Mouse (Mus musculus): ENCODE data around the gene Zfp668. TPM values are rescaled to one million over a fixed set of nuclear protein-coding genes. Genes with fewer than 3 reads are reported as not detected.
"Not testable (repeated sequence)": the region's sequence is repeated elsewhere in the genome, so short reads cannot be mapped to it uniquely, and the experiment has no call there.

Gene Zfp668
- polyA plus RNA-seq, 1 experiment from 2014 or later, result 11.3 TPM

GRCm38 (mm10) chr7:127867641-127868040 is 9.0 kb downstream of the Zfp668 start:
- no peak for ATAC-seq
- H3K9ac ChIP-seq, result no peak overlapping the region
- 92% methylated on average over 18 of the region's 18 CpGs for WGBS (ENCODE audit: insufficient replicate concordance)
- H3K4me3 ChIP-seq, result no peak overlapping the region
- H3K27me3 ChIP-seq (replicated peaks), result no peaks in the 10 kb centered on the region
- no peak overlapping the region for H3K4me2 ChIP-seq
- no peaks in the 10 kb centered on the region for H3K9me3 ChIP-seq (replicated peaks)
- peaks cover 62% of the 10 kb centered on the region for H3K36me3 ChIP-seq
- H3K4me1 ChIP-seq, result peaks cover 25% of the 10 kb centered on the region
- no peak overlapping the region for H3K27ac ChIP-seq

DNA sequence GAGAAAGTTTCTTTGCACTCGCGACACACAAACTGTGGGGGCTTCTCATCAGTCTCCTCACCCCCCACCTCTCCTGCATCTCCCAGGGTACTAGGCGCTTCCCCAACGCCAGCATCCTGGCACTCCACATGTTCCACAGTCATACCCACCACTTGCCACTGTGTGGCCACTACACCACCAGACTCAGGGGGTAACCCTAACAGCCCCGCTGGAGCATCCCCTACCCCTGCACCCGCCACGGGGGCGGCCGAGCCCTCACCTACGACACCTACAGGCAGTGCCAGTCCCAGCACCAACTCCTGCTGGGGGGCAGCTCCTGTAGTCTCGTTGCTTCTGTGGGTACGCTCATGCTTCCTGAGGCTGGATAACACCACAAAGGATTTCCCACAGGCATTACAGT is 10.2 kb downstream of the Zfp668 start:
- H3K4me2 ChIP-seq, result no peak overlapping the region
- no peak overlapping the region for H3K27ac ChIP-seq
- H3K9ac ChIP-seq, result no peak overlapping the region
- H3K4me1 ChIP-seq, result peaks cover 14% of the 10 kb centered on the region
- ATAC-seq, result no peak
- H3K9me3 ChIP-seq (replicated peaks), result no peaks in the 10 kb centered on the region
- no peak overlapping the region for H3K4me3 ChIP-seq
- H3K36me3 ChIP-seq, result peaks cover 52% of the 10 kb centered on the region
- H3K27me3 ChIP-seq (replicated peaks), result no peaks in the 10 kb centered on the region
- WGBS (ENCODE audit: insufficient replicate concordance), result 89% methylated on average over 12 of the region's 12 CpGs

DNA sequence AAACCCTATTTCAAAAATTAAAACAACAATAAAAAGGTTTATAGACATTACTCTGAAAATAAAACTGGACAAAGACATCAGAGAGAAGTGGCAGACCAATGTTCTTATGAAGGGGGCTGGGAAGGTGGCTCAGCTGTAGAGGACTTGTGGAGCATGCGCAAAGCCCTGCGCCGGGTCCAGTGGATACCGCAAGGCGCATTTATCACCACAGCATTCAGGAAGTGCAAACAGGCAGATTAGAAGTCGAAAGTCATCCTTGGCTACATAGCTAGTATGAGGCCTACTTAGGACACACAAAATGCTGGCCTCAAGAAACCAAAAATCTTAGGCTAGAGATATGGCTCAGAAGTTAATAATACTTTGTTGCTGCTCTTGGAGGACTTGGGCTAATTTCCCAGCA is 18.4 kb downstream of the Zfp668 start:
- WGBS (ENCODE audit: insufficient replicate concordance), result 27% methylated on average over 6 of the region's 6 CpGs
- H3K9ac ChIP-seq, result no peak overlapping the region
- H3K4me1 ChIP-seq, result peaks cover 15% of the 10 kb centered on the region
- no peaks in the 10 kb centered on the region for H3K27me3 ChIP-seq (replicated peaks)
- ATAC-seq, result peak; percentile 69
- H3K4me3 ChIP-seq, result no peak overlapping the region
- no peaks in the 10 kb centered on the region for H3K36me3 ChIP-seq
- H3K4me2 ChIP-seq, result no peak overlapping the region
- no peak overlapping the region for H3K27ac ChIP-seq
- no peaks in the 10 kb centered on the region for H3K9me3 ChIP-seq (replicated peaks)

DNA sequence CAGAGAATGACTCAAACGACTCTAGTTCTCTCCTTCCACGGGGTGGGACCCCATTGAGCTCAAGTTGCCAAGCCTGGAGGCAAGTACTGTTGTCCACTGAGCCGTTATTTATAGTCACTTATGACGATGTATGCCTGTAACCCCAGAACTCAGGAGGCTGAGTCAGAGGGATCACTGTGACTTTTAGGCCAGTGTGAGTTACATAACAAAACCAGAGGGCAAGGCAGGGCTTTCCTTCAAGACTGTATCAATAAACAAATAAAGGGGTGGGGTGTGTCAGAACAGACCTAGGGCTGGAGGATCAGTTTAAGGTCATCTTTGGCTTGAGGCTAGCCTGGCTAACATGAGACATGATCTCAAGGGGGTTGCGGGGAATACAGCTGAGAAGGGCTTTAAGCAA is 25.7 kb downstream of the Zfp668 start:
- H3K9me3 ChIP-seq (replicated peaks), result no peaks in the 10 kb centered on the region
- no peak overlapping the region for H3K4me3 ChIP-seq
- no peak overlapping the region for H3K4me2 ChIP-seq
- WGBS (ENCODE audit: insufficient replicate concordance), result 59% methylated on average over 5 of the region's 5 CpGs
- H3K27me3 ChIP-seq (replicated peaks), result no peaks in the 10 kb centered on the region
- ATAC-seq, result no peak
- peaks cover 21% of the 10 kb centered on the region for H3K36me3 ChIP-seq
- no peak overlapping the region; the same call in 1 of the 2 replicates for H3K27ac ChIP-seq
- peaks cover 14% of the 10 kb centered on the region for H3K4me1 ChIP-seq
- no peak overlapping the region for H3K9ac ChIP-seq

GRCm38 (mm10) chr7:127849973-127850875 is 26.4 kb downstream of the Zfp668 start:
- peaks cover 14% of the 10 kb centered on the region for H3K4me1 ChIP-seq
- no peak overlapping the region for H3K4me2 ChIP-seq
- H3K36me3 ChIP-seq, result peaks cover 24% of the 10 kb centered on the region
- H3K27ac ChIP-seq, result peak overlapping the region; percentile 64
- WGBS (ENCODE audit: insufficient replicate concordance), result 39% methylated on average over 6 of the region's 6 CpGs
- H3K4me3 ChIP-seq, result no peak overlapping the region
- no peaks in the 10 kb centered on the region for H3K27me3 ChIP-seq (replicated peaks)
- peak; percentile 48; the same call in 1 of the 2 replicates for ATAC-seq
- H3K9ac ChIP-seq, result no peak overlapping the region
- H3K9me3 ChIP-seq (replicated peaks), result no peaks in the 10 kb centered on the region

DNA sequence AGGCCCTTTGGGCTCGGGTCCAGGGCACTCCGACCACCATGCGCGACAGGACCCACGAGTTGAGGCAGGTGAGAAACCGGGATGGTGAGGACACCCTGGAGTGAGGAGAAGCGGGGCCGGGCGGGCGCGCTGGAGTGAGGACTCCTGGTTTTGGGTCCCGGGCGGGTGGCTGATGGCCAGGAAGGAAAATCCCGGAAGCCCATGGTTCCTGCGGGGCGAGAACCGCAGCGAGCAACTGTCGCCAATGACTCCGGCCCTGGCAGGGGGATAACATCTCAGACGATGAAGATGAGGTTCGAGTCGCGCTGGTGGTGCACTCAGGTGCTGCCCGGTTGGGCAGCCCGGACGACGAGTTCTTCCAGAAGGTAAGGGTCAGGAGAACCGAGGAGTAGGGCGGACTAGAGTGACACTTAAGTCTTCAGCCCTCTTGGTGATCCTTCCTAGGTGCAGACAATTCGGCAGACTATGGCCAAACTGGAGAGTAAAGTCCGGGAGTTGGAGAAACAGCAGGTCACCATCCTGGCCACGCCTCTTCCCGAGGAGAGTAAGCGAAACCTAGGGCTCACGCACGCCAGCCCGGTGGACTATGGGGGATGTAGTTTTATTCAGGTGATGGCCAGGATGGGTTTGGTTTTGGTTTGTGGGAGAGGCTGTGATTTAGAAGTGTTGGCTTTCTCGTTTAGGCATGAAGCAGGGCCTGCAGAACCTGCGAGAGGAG is 34.5 kb downstream of the Zfp668 start:
- peak overlapping the region; percentile 80 for H3K9ac ChIP-seq
- peaks cover 17% of the 10 kb centered on the region for H3K4me1 ChIP-seq
- peak overlapping the region; percentile 98 for H3K4me2 ChIP-seq
- WGBS (ENCODE audit: insufficient replicate concordance), result under 1% methylated on average over 40 of the region's 40 CpGs
- peak; percentile 74 for ATAC-seq
- H3K27me3 ChIP-seq (replicated peaks), result no peaks in the 10 kb centered on the region
- no peaks in the 10 kb centered on the region for H3K9me3 ChIP-seq (replicated peaks)
- H3K27ac ChIP-seq, result peak overlapping the region; percentile 90
- peak overlapping the region; percentile 69 for H3K4me3 ChIP-seq
- peaks cover 33% of the 10 kb centered on the region for H3K36me3 ChIP-seq

DNA sequence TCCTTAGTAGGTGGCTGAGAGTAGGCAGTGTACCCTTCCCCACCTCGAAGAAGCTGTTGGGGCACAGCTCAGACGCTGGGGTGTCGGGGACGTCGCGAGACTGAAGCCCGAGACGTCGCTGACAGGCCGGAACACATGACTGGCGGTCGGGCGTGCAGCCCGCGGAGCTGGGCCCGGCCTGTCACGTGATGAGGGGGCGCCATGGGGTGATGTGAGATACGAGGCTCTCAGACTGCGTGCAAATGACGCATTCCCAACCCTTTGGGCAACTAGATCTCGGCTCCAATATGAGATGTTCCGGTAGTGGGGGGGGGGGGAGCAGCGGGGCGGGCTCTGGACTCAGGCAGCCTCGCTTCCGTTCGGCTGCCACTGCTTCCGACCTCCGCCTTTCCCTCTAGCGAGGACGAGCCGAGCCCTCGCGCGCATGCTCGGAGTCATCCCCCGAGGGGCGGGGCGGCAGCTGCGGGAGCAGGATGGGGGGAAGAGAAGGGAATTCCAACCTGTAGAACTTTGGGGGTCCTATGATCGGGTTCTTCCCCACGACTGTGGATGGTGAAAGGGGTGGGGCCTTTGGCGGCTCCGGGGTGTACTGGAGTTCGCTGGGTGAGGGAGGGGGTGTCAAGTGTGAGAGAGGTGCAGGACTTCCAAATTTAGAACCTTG is 35.2 kb downstream of the Zfp668 start:
- under 1% methylated on average over 46 of the region's 46 CpGs for WGBS (ENCODE audit: insufficient replicate concordance)
- peaks cover 26% of the 10 kb centered on the region for H3K36me3 ChIP-seq
- H3K4me1 ChIP-seq, result peaks cover 17% of the 10 kb centered on the region
- peak; percentile 86 for ATAC-seq
- H3K27ac ChIP-seq, result peak overlapping the region; percentile 90
- no peaks in the 10 kb centered on the region for H3K27me3 ChIP-seq (replicated peaks)
- peak overlapping the region; percentile 98 for H3K4me2 ChIP-seq
- H3K9me3 ChIP-seq (replicated peaks), result no peaks in the 10 kb centered on the region
- H3K9ac ChIP-seq, result peak overlapping the region; percentile 80
- peak overlapping the region; percentile 69 for H3K4me3 ChIP-seq

DNA sequence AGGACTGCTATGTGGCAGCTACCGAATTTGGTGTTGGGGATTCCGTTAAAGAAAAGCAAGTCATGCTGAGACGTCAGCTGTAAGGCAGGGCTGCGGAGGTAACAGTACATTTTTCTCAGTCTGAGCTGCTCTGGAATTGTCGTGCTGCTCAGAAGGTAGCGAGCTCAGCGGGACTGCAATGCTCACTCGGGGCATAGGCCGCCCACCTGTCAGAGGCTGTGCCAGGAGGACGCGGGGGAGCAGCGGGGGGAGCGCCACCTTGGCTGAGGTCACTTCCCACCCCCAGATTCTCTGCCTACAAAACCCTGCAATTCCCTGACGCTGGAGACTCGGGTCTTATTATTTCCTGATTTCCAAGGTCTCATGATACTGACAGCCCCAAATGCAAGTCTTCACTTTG is 35.7 kb downstream of the Zfp668 start:
- Histone ChIP-seq H3K27ac (peak overlapping the region; percentile 90), H3K4me3 (peak overlapping the region; percentile 69), H3K36me3 (peaks cover 20% of the 10 kb centered on the region), H3K4me2 (peak overlapping the region; percentile 98), H3K9ac (peak overlapping the region; percentile 80), H3K4me1 (peaks cover 17% of the 10 kb centered on the region), H3K27me3 (replicated peaks) (no peaks in the 10 kb centered on the region), H3K9me3 (replicated peaks) (no peaks in the 10 kb centered on the region)
- WGBS (ENCODE audit: insufficient replicate concordance), result 12% methylated on average over 15 of the region's 15 CpGs
- peak; percentile 22; the same call in 1 of the 2 replicates for ATAC-seq

DNA sequence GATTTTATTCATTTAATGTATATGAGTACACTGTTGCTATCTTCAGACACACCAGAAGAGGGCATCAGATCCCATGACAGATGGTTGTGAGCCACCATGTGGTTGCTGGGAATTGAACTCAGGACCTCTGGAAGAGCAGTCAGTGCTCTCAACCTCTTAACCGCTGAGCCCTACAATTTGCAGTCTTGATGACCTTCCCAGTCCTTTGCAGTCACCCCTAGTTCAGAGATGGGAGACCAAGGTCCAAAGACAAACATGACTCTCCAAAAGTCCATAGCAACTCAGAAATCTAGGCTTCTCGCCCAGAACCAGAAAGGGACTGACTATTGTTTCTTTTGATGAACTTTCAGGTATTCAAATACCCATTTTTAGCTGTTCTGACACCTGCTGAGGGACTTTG is 36.6 kb downstream of the Zfp668 start:
- H3K9me3 ChIP-seq (replicated peaks); H3K9ac ChIP-seq; H3K4me3 ChIP-seq; ATAC-seq; H3K4me2 ChIP-seq; H3K27me3 ChIP-seq (replicated peaks): not testable (repeated sequence)
- H3K36me3 ChIP-seq, result peaks cover 17% of the 10 kb centered on the region
- 70% methylated on average over 2 of the region's 2 CpGs for WGBS (ENCODE audit: insufficient replicate concordance)
- H3K4me1 ChIP-seq, result peaks cover 17% of the 10 kb centered on the region
- 0 out of 2 replicates have a peak overlapping the region, but pooled peaks have one; percentile 90 for H3K27ac ChIP-seq

GRCm38 (mm10) chr7:127837878-127838277 is 38.8 kb downstream of the Zfp668 start:
- not testable (repeated sequence) for H3K9ac ChIP-seq

DNA sequence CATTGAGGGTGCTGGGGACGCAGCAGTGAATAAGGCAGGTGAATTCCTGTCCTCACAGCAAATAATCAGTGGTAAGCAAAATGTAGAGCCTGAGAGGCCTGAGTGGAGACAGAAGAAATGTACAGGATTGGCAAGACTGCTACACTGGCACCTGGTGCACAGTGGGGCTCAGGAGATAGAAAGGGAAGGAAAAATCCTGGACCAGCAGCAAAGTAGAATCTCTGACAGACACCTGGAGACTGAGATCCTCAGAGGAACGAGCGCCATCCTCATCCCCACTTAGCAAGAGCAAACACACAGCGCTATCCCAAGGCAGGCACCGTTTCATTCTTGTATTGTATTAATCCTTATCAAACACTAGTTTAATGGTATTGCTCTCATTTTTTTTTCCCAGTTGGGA is 39.2 kb downstream of the Zfp668 start:
- Histone ChIP-seq H3K9ac (no peak overlapping the region), H3K27me3 (replicated peaks) (no peaks in the 10 kb centered on the region), H3K4me3 (no peak overlapping the region), H3K9me3 (replicated peaks) (no peaks in the 10 kb centered on the region), H3K4me2 (no peak overlapping the region), H3K36me3 (no peaks in the 10 kb centered on the region), H3K4me1 (peaks cover 13% of the 10 kb centered on the region), H3K27ac (no peak overlapping the region)
- no peak for ATAC-seq
- 81% methylated on average over 5 of the region's 5 CpGs for WGBS (ENCODE audit: insufficient replicate concordance)

More at GRCm38 (mm10) chr7:127837878-127838277, 38.8 kb downstream of the Zfp668 start:
- not testable (repeated sequence) for H3K4me2 ChIP-seq; H3K4me3 ChIP-seq; H3K27ac ChIP-seq; ATAC-seq; H3K9me3 ChIP-seq (replicated peaks); H3K36me3 ChIP-seq; H3K27me3 ChIP-seq (replicated peaks)
- WGBS (ENCODE audit: insufficient replicate concordance), result 75% methylated on average over 4 of the region's 4 CpGs
- peaks cover 17% of the 10 kb centered on the region for H3K4me1 ChIP-seq
